Mouse (Mus musculus): Measurements from ENCODE around the gene Exosc6.

DNA sequence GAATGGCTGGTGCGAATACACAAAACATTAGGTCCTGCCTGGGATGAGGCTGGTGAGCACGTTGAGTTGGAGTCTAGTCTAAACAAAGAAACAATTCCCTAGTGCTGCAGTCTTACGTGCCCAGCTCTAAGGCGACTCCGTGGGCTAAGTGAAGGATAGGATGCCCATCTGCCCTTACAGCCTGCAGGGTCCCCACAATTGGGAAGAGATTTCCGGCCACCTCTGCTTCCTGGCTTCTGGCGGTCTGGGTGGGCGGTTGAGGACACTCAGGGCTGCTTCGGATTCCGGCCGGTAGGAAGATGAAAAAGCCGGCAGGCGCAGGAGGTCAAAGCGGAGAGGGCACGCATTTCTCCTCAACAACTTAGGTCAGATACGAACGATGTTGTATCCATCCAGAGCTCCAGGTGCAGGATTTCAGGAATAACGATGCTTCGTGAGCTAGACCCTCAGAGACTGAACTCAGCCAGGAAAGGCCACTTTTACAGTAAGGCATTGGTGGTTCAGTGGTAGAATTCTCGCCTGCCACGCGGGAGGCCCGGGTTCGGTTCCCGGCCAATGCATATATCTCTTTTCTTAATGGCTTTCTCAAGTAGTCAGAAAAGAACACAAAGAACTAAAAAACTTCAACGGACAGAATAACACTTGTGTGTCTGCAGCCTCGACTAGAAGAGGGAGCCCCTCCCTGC is 6.1 kb downstream of the Exosc6 start:
- TF ChIP-seq CTCF (IDR thresholded peaks at IDR 0.05; ENCODE audit: control insufficient read depth, insufficient read depth, low read length) (no peak), POLR2A (IDR thresholded peaks at IDR 0.05; ENCODE audit: borderline replicate concordance, control insufficient read depth, low read depth, low read length) (no peak)

Measured in bone marrow, adult 2 months (tissue).